Mouse (Mus musculus) stomach, postnatal 0 days (tissue): ENCODE results near the gene Manbal.

ENCODE experiments used
- CTCF ChIP-seq: IDR thresholded peaks from 2 replicates; pipeline ENCODE4 v1.5.1; 2016; ENCODE audit warnings: antibody characterized with exemption, low read depth, mild to moderate bottlenecking, moderate library complexity
- EP300 ChIP-seq: optimal IDR thresholded peaks from 2 replicates; pipeline ENCODE3; 2016; ENCODE audit warnings: antibody characterized with exemption

DNA sequence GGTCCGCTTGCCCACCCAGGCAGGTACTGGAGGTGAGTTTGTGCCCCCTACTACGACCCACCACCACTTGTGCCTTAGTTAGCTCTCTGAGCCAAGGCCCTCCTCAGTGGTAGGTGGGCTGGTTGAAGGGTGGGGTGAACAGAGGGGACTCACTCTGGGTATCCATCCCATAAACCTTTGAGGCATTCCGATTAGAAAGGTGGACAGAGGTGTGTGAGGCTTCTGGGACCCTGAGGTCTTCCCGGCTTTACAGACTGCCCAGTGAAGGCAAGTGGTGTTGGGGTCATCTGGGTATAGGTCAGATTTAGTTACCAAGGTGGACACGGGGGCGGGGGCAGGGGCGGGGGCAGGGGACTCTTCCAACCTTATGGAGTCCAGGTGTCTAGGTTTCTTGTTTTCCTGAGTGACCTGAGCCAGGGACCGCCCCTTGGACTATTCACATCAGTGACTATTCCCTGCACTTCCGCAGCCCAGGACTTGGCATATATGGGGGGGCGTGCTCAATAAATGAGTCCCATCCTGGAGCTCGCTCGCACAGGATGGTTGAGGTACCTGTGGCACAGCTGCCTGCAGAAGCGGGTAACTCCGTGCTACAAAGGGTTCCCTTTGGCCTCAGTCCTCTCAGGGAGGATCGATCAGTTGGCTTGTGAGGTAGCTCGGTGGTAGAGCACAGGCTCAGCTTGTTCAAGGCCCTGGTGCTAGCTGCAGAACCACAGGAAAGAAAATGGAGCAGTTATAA lies 57.7 kb downstream of the Manbal start:
- no peak for TF ChIP-seq CTCF
- TF ChIP-seq EP300 = no peak
